Mouse (Mus musculus): ENCODE measurements at regions not wholly inside any gene's neighbourhood (a gene's known extent, or its start where the extent isn't known, plus 50 kb on each side); places are given as distances from the start of the nearest gene placed in this dataset.

GRCm38 (mm10) chr12:80048215-80048979 is 64.4 kb downstream of the Zfp36l1 start:
- TF ChIP-seq CTCF (IDR thresholded peaks at IDR 0.05) = no peak
- TF ChIP-seq POLR2A (IDR thresholded peaks at IDR 0.05; ENCODE audit: insufficient read depth, low read depth, low read length) = no peak

Measured in heart, adult 2 months (tissue).